Mouse (Mus musculus): Measurements from ENCODE around the gene L3mbtl2. TPM values are rescaled to one million over a fixed set of nuclear protein-coding genes. Genes with fewer than 3 reads are reported as not detected.

The L3mbtl2 gene
- total and polyA plus RNA-seq, 3 experiments, result 12.8 to 22.1 (median 15.7) TPM

DNA sequence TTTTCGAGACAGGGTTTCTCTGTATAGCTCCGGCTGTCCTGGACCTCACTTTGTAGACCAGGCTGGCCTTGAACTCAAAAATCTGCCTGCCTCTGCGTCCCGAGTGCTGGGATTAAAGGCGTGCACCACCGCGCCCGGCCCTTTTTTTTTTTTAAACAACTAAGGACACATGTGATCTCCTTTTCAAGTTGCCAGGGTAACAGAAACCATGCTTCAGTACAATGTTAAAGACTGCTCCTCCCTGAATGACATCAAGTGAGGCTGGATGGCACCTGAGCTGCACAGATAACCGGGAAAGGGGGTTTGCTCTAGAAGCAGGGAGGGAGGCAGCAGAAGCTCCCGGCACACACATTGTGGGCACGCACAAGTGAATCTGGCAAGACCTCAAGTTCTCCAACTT is 45.3 kb downstream of the L3mbtl2 start:
- DNase-seq, result no peak

DNA sequence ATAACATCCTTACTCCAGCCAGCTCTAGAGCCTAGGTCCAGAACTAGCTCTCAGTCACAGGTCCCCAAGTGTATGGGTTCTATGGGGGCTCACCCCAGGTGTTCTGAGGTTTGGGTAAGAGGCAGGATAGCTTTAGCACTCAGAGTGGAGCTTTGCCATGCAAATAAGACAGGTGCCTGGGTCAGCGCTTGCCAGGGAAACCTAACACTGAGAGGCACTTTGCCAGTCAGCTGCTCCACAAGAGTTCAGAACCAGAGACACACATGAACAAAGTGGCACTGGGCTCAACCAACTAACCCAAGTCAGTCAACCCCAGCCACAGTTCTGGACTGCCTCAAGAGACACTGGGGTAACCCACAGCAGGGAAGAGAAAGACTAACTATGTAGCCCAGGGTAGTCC is 46.0 kb downstream of the L3mbtl2 start:
- DNase-seq, result no peak

DNA sequence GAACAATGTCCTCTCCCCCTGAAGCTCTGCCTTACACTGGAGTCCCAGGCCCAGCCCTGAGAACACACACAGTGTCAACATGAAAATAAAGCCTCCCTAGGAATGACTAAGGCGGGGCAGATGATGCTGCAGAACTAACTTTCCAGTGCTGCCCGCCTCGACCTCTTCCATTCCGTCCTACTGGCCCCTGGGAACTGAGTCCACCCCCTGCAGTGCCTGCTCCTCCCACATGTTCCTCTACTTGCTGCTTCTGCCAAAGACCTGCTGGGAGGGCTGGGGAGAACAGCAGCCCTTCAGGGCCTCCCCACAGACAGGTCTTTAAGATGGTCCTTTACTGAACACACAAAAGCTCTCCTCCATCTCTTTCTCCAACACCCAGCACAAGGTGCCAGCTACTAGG is 47.1 kb downstream of the L3mbtl2 start:
- DNase-seq, result no peak

DNA sequence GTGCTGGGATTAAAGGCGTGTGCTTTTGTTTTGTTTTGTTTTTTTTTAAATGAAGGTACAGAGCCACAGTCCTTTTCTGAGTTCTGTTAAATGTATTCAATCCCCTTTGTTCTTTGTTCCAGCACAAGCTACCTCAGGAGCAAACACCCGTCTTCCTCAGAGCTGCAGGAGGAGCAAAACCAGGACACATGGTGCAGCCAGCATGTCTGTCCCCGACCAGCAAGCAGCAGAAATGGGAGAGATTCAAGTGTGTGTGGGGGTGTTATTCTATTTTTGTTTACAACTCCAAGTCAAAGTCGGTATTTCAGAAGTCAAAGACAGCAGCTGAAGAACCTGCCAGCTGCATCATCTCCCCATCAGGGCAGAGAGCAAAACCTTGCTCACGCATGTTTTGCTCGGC is 50.1 kb downstream of the L3mbtl2 start:
- DNase-seq, result no peak

DNA sequence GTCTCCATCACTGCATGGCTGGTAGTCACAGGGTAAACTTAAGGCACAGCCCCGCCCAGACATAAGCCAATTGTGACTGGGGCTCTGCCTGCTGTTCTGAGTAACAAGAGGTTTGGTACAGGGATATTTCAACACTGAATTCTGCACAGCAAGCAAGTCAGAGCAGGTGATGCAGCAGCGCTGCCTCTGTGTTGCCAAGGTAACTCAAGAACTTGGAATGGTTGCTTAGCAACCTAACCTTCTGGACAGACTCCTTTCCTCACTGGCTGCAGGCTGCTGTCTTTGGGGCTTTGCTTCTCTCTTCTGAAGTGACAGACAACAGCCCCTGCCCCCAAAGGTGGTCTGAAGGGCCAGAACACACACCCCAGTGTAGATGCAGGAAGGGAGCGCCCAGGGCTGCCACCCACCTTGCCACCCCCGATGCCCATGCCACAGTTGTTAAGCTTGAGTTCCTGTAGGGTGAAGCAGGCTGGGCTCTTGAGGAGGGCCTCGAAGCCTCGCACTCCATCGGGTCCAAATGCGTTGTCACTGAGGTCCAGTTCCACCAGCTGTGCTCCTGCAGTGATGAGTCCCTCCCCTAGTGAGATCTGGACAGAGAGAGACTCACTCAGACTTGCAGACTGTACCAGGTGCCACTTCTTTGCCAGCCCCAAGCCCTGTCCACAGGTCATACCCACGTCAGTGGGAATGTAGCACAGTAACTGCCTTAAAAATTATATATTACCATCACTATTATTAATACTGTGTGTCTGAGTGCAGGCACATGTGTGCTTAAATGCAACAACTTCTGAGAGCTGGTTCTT is 54.8 kb downstream of the L3mbtl2 start:
- no peak for DNase-seq

DNA sequence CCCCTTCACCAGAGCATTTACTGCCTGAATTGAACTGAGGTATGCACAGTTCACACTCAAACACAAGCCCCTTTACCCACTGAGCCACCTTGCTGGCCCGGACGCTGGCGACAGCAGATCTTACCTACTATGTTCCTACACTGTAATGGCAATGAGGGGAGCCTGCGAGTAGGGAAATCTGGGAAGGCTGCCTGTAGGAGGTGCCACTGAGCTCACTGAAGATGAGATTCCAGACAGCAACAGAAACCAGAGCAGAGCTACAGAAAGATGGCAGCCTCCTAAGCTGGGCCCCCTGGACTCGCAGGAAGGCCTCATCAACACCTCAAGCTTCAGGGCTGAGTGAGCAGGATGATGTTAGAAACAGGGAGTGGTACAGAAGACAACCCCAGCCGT is 55.4 kb downstream of the L3mbtl2 start:
- DNase-seq, result no peak

DNA sequence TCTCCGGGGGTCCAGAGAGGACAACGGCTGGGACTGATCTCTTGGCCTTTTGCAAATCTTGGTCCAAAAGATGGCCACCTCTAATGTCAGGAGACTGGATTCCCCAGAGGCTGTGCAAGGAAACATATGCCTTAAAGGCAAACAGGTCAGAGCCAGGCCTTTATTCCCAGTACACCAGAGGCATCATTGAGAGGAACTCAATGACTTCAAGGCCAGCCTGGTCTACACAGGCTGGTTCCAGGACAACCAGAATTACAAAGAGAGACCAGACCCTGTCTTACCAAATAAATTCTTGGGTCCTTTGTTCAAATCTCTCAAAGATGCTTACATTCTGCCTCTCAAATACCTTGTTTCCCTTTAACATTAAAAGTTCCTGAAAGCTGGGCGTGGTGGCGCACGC is 58.7 kb downstream of the L3mbtl2 start:
- DNase-seq, result no peak

DNA sequence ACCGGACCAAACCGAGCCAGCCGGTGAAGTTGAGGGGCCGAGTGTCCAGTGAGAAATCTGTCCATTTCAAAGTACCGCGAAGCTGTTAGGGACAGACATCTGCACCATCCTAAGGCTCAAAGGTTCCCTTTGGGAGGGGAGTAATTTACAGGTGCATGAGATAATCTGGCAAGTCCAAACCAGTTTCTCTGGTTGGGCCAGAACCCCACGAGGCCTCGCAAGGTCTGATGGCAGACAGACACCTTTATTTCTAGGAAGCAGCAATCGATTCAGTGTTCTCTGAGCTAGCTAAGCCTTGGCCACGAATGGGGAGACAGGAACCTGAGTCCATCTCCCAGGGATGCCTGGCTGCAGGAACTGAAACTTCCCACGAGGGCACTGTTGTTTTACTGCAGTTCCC is 60.0 kb downstream of the L3mbtl2 start:
- DNase-seq, result no peak

DNA sequence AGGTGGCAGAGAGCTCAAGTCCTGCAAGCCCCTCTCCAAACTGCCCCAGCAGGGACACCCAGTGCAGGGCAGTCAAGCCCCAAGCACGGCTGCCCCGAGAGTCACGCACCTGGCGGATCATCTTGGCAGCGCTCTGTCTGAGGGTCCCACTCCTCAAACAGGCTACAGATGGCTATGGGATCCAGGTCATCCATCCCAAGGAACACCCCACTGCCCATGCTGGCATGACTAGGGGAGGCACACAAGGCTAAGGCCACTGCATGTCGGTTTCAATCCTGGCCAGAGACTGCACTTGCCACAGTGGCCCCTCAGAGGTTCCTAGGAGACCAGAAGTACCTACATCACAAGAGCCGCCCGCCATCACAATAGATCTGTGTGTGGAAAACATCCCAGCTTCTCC is 62.3 kb downstream of the L3mbtl2 start:
- DNase-seq, result no peak

DNA sequence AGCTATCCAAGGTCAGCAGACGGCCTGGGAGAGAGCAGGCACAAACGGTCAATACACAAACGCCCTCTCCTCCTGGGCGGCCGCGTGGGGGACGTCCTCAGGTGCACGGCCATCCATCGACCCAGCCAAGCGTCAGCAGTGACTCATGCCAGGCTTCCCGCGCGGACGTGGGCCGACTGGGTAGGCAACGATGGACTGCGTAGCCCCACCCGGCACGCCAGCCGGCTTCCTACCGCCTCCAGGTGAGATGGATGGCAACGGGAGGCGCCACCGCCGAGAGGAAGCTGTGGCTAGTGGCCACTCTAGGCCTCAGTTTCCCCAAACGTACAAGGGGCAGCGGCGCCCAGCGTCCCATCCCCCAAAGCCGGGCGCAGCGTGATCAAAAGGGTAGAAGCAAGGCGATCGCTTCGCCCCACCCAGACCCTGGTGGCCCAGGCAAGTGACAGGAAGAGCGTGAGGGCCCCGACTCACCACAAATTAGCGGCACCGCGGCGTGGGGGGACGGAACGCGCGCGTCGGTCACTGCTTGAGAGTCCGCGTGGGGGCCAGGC is 65.6 kb downstream of the L3mbtl2 start:
- peak; percentile 60 for DNase-seq

DNA sequence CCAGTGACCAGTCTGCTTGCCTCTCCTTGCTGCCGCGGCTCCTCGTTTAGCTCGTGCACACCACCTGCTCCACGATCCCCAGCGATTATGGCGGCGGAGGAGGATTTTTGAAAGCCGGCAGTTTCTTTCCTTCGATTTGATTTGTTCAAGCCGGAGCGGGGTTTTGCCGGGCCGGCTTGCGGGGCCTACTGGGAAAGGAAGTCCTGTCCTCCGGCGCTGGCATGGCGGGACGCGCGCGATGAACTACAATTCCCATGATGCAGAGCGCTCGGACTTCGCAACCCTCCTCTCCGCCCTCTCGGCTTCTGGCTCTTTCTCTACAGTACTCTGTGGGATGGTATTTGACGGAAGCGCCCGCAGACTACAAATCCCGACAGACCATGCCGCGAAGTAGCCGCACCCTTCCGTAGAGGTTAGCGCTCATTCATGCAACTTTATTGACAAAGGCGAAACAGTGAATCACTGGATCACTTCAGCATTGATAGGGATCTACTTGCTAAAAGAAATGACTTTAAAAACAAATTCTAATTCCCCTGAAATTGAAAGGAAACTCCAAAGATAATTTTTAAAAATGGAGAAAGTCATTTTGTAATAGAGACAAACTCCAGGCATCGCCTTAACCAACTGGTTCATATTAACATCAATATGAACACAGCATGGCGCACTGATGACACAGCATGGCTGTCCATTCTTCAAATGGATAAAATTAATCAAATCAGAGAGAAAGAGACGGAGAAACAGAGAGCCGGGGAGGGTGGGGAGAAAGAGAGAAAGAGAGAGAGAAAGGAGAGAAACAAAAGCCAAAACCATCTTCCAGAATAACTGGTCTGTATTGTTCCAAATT is 66.3 kb downstream of the L3mbtl2 start:
- DNase-seq, result peak; percentile 99

DNA sequence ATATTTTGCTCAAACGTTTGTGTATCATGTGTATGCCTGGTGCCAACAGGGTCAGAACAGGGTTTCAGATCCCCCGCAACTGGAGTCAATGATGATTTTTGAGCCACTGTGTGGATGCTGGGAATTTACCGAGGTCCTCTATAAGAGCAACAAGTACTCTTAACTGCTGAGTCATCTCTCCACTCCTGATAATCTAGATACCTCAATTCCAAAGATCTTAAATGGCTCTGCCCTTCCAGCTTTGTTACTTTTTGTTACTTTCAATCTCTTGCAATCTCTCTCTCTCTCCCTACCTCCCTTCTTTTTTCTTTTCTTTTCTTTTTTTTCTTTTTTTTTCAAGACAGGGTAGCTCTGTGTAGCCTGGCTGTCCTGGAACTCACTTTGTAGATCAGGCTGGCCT is 71.4 kb downstream of the L3mbtl2 start:
- no peak for DNase-seq

Other genes starting within 250 kb of the L3mbtl2 start
- gene Rbx1, start 197.6 kb upstream of the L3mbtl2 start, total RNA-seq (2021), result 100 to 1,000 TPM; 128 to 150 TPM
- gene Rbx1, start 197.6 kb upstream of the L3mbtl2 start, polyA plus RNA-seq (2012; rRNA removed), result 13.8 and 16.8 TPM in 2 replicates
- gene Ep300, start 78.5 kb upstream of the L3mbtl2 start, total RNA-seq (2021), result 10 to 100 TPM; 56.0 to 71.2 TPM
- gene Ep300, start 78.5 kb upstream of the L3mbtl2 start, polyA plus RNA-seq (2012; rRNA removed), result 19.5 and 26.5 TPM in 2 replicates
- 1 to 10 TPM; 2.3 to 4.4 TPM for gene Chadl, start 33.4 kb downstream of the L3mbtl2 start, total RNA-seq (2021)
- 32.2 and 38.7 TPM in 2 replicates for gene Chadl, start 33.4 kb downstream of the L3mbtl2 start, polyA plus RNA-seq (2012; rRNA removed)
- gene Zc3h7b, start 81.2 kb downstream of the L3mbtl2 start, total RNA-seq (2021), result 10 to 100 TPM; 62.9 to 87.9 TPM
- gene Zc3h7b, start 81.2 kb downstream of the L3mbtl2 start, polyA plus RNA-seq (2012; rRNA removed), result 54.0 and 60.6 TPM in 2 replicates
- 10 to 100 TPM; 57.1 to 73.0 TPM for gene Rangap1, start 81.6 kb downstream of the L3mbtl2 start, total RNA-seq (2021)
- gene Rangap1, start 81.6 kb downstream of the L3mbtl2 start, polyA plus RNA-seq (2012; rRNA removed), result 20.8 and 24.9 TPM in 2 replicates
- 100 to 1,000 TPM in 1 of 2 experiments, 10 to 100 TPM in 1; 35.0 to 100 TPM for gene Tef, start 138.5 kb downstream of the L3mbtl2 start, total RNA-seq (2021)
- gene Tef, start 138.5 kb downstream of the L3mbtl2 start, polyA plus RNA-seq (2012; rRNA removed), result 35.0 and 69.3 TPM in 2 replicates
- gene Tob2, start 194.9 kb downstream of the L3mbtl2 start, total RNA-seq (2021), result 100 to 1,000 TPM in 1 of 2 experiments, 10 to 100 TPM in 1; 96.0 to 102 TPM
- 69.9 and 76.1 TPM in 2 replicates for gene Tob2, start 194.9 kb downstream of the L3mbtl2 start, polyA plus RNA-seq (2012; rRNA removed)
- 10 to 100 TPM; 59.6 to 59.8 TPM for gene Phf5a, start 208.0 kb downstream of the L3mbtl2 start, total RNA-seq (2021)
- gene Phf5a, start 208.0 kb downstream of the L3mbtl2 start, polyA plus RNA-seq (2012; rRNA removed), result 27.7 and 37.1 TPM in 2 replicates
- gene Aco2, start 208.4 kb downstream of the L3mbtl2 start, total RNA-seq (2021), result 1,000 to 10,000 TPM; 1,000 to 1,044 TPM
- 391 and 396 TPM in 2 replicates for gene Aco2, start 208.4 kb downstream of the L3mbtl2 start, polyA plus RNA-seq (2012; rRNA removed)

Measured in adrenal gland, adult 2 months (tissue).